Mouse (Mus musculus) thymus, adult 2 months (tissue): Measurements from ENCODE around the gene 4930572O03Rik. TPM values are rescaled to one million over a fixed set of nuclear protein-coding genes. Genes with fewer than 3 reads are reported as not detected.
A peak's percentile ranks its signal among the peaks of the same experiment; 100 is the strongest.
"Not testable (repeated sequence)": the region's sequence is repeated elsewhere in the genome, so short reads cannot be mapped to it uniquely, and the experiment has no call there.

Source experiments
- DNase-seq: peaks from one replicate; pipeline ENCODE4 v3.0.0; 2021
- H3K27ac ChIP-seq: fragments of 200-500 bp; 2 replicates; pipeline ENCODE4 v1.5.1; 2012; ENCODE audit warnings: low read length, control low read depth; ENCODE audit not compliant: control insufficient read depth, insufficient read depth
- H3K27me3 ChIP-seq: fragments of 200-500 bp; 2 replicates; pipeline ENCODE4 v1.6.1; 2012; ENCODE audit warnings: mild to moderate bottlenecking, low read length, moderate library complexity, mixed read lengths; ENCODE audit not compliant: control insufficient read depth, insufficient read depth
- H3K36me3 ChIP-seq: fragments of 200-500 bp; 2 replicates; pipeline ENCODE4 v1.6.1; 2012; ENCODE audit warnings: mild to moderate bottlenecking, low read length, moderate library complexity; ENCODE audit not compliant: control insufficient read depth, insufficient read depth
- H3K4me1 ChIP-seq: fragments of 200-500 bp; replicated peaks from 2 replicates; pipeline ENCODE4 v1.6.1; 2012; ENCODE audit warnings: low read length; ENCODE audit not compliant: control insufficient read depth, insufficient read depth
- H3K4me3 ChIP-seq: fragments of 200-500 bp; 2 replicates; pipeline ENCODE4 v1.5.1; 2012; ENCODE audit warnings: mild to moderate bottlenecking, low read length, control low read depth, moderate library complexity; ENCODE audit not compliant: control insufficient read depth, insufficient read depth
- WGBS: fragments of 180-500 bp; shearing (Covaris S2); methylation state at CpG from one replicate; pipeline ENCODE4 v1.1.7; 2018; 5-methylcytosine and 5-hydroxymethylcytosine counted together
- polyA plus RNA-seq: library from polyadenylated mRNA; depleted of rRNA; stranded (reverse); fragments of >200 nt; gene quantifications from 2 replicates; pipeline ENCODE4 v1.2.3, GENCODE M21; 2012; rRNA removed

The 4930572O03Rik gene
- polyA plus RNA-seq, 1 experiment = not detected

- DNase-seq, H3K4me3 ChIP-seq, H3K36me3 ChIP-seq, H3K4me1 ChIP-seq, H3K27ac ChIP-seq, H3K27me3 ChIP-seq: not testable (repeated sequence)
- WGBS = 86% methylated on average over 3 of the region's 3 CpGs
These were observed 40.7 kb downstream of the 4930572O03Rik start for GRCm38 (mm10) chr5:15616195-15616594.

- H3K27ac ChIP-seq, H3K36me3 ChIP-seq, H3K27me3 ChIP-seq, H3K4me1 ChIP-seq, H3K4me3 ChIP-seq, DNase-seq: not testable (repeated sequence)
- 1% methylated on average over 1 of the region's 1 CpGs for WGBS
These were observed 46.2 kb downstream of the 4930572O03Rik start for GRCm38 (mm10) chr5:15610695-15611094.

- H3K36me3 ChIP-seq, H3K4me3 ChIP-seq, H3K4me1 ChIP-seq, H3K27ac ChIP-seq, H3K27me3 ChIP-seq: not testable (repeated sequence)
- DNase-seq = peak; percentile 2
- WGBS = 65% methylated on average over 6 of the region's 6 CpGs
These were observed 50.2 kb downstream of the 4930572O03Rik start for GRCm38 (mm10) chr5:15606677-15607076.

- H3K27me3 ChIP-seq, H3K36me3 ChIP-seq, H3K4me3 ChIP-seq, H3K27ac ChIP-seq, H3K4me1 ChIP-seq, DNase-seq: not testable (repeated sequence)
- WGBS = 73% methylated on average over 8 of the region's 8 CpGs
These were observed 53.3 kb downstream of the 4930572O03Rik start for GRCm38 (mm10) chr5:15603585-15603984.

- H3K4me1 ChIP-seq, DNase-seq, H3K27me3 ChIP-seq, H3K36me3 ChIP-seq, H3K27ac ChIP-seq, H3K4me3 ChIP-seq: not testable (repeated sequence)
- 68% methylated on average over 2 of the region's 2 CpGs for WGBS
These were observed 53.9 kb downstream of the 4930572O03Rik start for GRCm38 (mm10) chr5:15603008-15603407.

GRCm38 (mm10) chr5:15602424-15602947, 54.4 kb downstream of the 4930572O03Rik start:
- not testable (repeated sequence) for H3K4me3 ChIP-seq, DNase-seq, H3K4me1 ChIP-seq, H3K36me3 ChIP-seq, H3K27me3 ChIP-seq, H3K27ac ChIP-seq
- 68% methylated on average over 3 of the region's 3 CpGs for WGBS

Other genes starting within 250 kb of the 4930572O03Rik start
- gene Gm21149, start 180.5 kb downstream of the 4930572O03Rik start, polyA plus RNA-seq = not detected in 2 replicates
- gene Gm21190, start 127.8 kb downstream of the 4930572O03Rik start, polyA plus RNA-seq = 0.14 TPM in 1 of 2 replicates, not detected in the other
- not detected in 2 replicates for gene Gm21083, start 79.7 kb downstream of the 4930572O03Rik start, polyA plus RNA-seq
- gene Speer4d, start 38.0 kb downstream of the 4930572O03Rik start, polyA plus RNA-seq = not detected in 2 replicates
- gene Speer4c, start 57.2 kb upstream of the 4930572O03Rik start, polyA plus RNA-seq = 0.10 TPM in 1 of 2 replicates, not detected in the other